Mouse (Mus musculus) heart, embryonic 16.5 days (tissue): ENCODE data around the gene Myh3. TPM values are rescaled to one million over a fixed set of nuclear protein-coding genes. Genes with fewer than 3 reads are reported as not detected.

Experiments
- ATAC-seq: fragments of 200-750 bp; cut with Nextera tagmentation; replicated peaks from 2 replicates; pipeline ENCODE4 v1.8.0; 2017; ENCODE audit warnings: moderate number of reproducible peaks; ENCODE audit not compliant: insufficient read depth, low FRiP score; ENCODE audit errors: extremely low read depth
- H3K27ac ChIP-seq: fragments of 300-500 bp; sonication (generic); 2 replicates; pipeline ENCODE4 v1.5.1; 2014; ENCODE audit warnings: mild to moderate bottlenecking, low read length, control low read depth, moderate library complexity
- H3K27me3 ChIP-seq: fragments of 300-500 bp; sonication (generic); 2 replicates; pipeline ENCODE4 v1.6.1; 2014; ENCODE audit warnings: low read length, mixed read lengths; ENCODE audit not compliant: control insufficient read depth, insufficient read depth
- H3K36me3 ChIP-seq: fragments of 300-500 bp; sonication (generic); 2 replicates; pipeline ENCODE4 v1.6.1; 2014; ENCODE audit not compliant: control insufficient read depth, insufficient read depth
- H3K4me1 ChIP-seq: fragments of 300-500 bp; sonication (generic); 2 replicates; pipeline ENCODE4 v1.6.1; 2014; ENCODE audit warnings: low read length, mixed read lengths; ENCODE audit not compliant: control insufficient read depth, insufficient read depth
- H3K4me2 ChIP-seq: fragments of 300-500 bp; sonication (generic); 2 replicates; pipeline ENCODE4 v1.6.1; 2014; ENCODE audit warnings: low read depth, mild to moderate bottlenecking, control low read depth, low read length
- H3K4me3 ChIP-seq: fragments of 300-500 bp; sonication (generic); 2 replicates; pipeline ENCODE4 v1.5.1; 2014; ENCODE audit warnings: mild to moderate bottlenecking, control low read depth, low read length
- H3K9ac ChIP-seq: fragments of 300-500 bp; sonication (generic); 2 replicates; pipeline ENCODE4 v1.6.1; 2014; ENCODE audit warnings: low read length, control low read depth
- H3K9me3 ChIP-seq: fragments of 300-500 bp; sonication (generic); replicated peaks from 2 replicates; pipeline ENCODE4 v1.6.1; 2016; ENCODE audit warnings: low read length; ENCODE audit not compliant: control insufficient read depth
- whole genome bisulfite sequencing: fragments of 180-500 bp; shearing (Covaris S2); extraction: QIAGEN DNeasy Blood & Tissue Kit; methylation state at CpG from one replicate; pipeline ENCODE4 v1.1.7; 2014; 5-methylcytosine and 5-hydroxymethylcytosine counted together
- microRNA-seq: library from miRNA; unstranded; fragments of <30 nt; microRNA quantifications from one replicate; pipeline ENCODE4, GENCODE M21; 2017
- polyA plus RNA-seq: library from polyadenylated mRNA; unstranded; fragments of >200 nt; fragmentation: Nextera tagmentation; extraction: Ambion mirVana; gene quantifications from 2 replicates; pipeline ENCODE4 v1.2.1, GENCODE M21; 2015

Gene Myh3
- polyA plus RNA-seq, 1 experiment from 2014 or later = 4.5 TPM

- Histone ChIP-seq H3K9me3 (no peaks in the 10 kb centered on the region), H3K4me3 (no peak overlapping the region), H3K9ac (no peak overlapping the region), H3K27ac (no peak overlapping the region), H3K27me3 (no peaks in the 10 kb centered on the region), H3K4me2 (no peak overlapping the region), H3K36me3 (no peaks in the 10 kb centered on the region), H3K4me1 (no peaks in the 10 kb centered on the region)
- WGBS = 83% methylated on average over 12 of the region's 12 CpGs
- ATAC-seq = no peak
Measured at GRCm38 (mm10) chr11:67147283-67147921, 69.3 kb downstream of the Myh3 start.

- H3K4me3 ChIP-seq = no peak overlapping the region
- no peak for ATAC-seq
- H3K9ac ChIP-seq = no peak overlapping the region
- no peak overlapping the region for H3K4me2 ChIP-seq
- no peak overlapping the region for H3K27ac ChIP-seq
- no peaks in the 10 kb centered on the region for H3K27me3 ChIP-seq
- no peaks in the 10 kb centered on the region for H3K36me3 ChIP-seq
- no peaks in the 10 kb centered on the region for H3K9me3 ChIP-seq
- no peaks in the 10 kb centered on the region for H3K4me1 ChIP-seq
- WGBS = 81% methylated on average over 4 of the region's 4 CpGs
Measured at GRCm38 (mm10) chr11:67148286-67149012, 70.3 kb downstream of the Myh3 start.

GRCm38 (mm10) chr11:67150237-67150636, 72.1 kb downstream of the Myh3 start:
- Histone ChIP-seq H3K36me3 (no peaks in the 10 kb centered on the region), H3K27ac (no peak overlapping the region), H3K27me3 (no peaks in the 10 kb centered on the region), H3K4me3 (no peak overlapping the region), H3K9me3 (no peaks in the 10 kb centered on the region), H3K9ac (no peak overlapping the region), H3K4me1 (no peaks in the 10 kb centered on the region), H3K4me2 (no peak overlapping the region)
- 79% methylated on average over 2 of the region's 2 CpGs for WGBS
- ATAC-seq = no peak

GRCm38 (mm10) chr11:67151159-67151558, 73.1 kb downstream of the Myh3 start:
- Histone ChIP-seq H3K4me3 (no peak overlapping the region), H3K9me3 (no peaks in the 10 kb centered on the region), H3K4me1 (no peaks in the 10 kb centered on the region), H3K4me2 (no peak overlapping the region), H3K27me3 (no peaks in the 10 kb centered on the region), H3K9ac (no peak overlapping the region), H3K27ac (no peak overlapping the region), H3K36me3 (no peaks in the 10 kb centered on the region)
- WGBS = 72% methylated on average over 3 of the region's 3 CpGs
- no peak for ATAC-seq

Small RNA genes within 50 kb of the gene (microRNA-seq; reads per million reads assigned to microRNA genes)
- gene Mir6923 = not detected

Other genes starting within 250 kb of the Myh3 start
- 7.4 and 8.1 TPM in 2 replicates for gene Pirt, start 166.3 kb upstream of the Myh3 start, polyA plus RNA-seq
- gene Tmem238l, start 121.7 kb upstream of the Myh3 start, polyA plus RNA-seq = not detected in 2 replicates
- 1.1 and 1.5 TPM in 2 replicates for gene Tmem220, start 53.1 kb upstream of the Myh3 start, polyA plus RNA-seq
- 19.9 and 22.8 TPM in 2 replicates for gene Adprm, start 25.7 kb upstream of the Myh3 start, polyA plus RNA-seq
- 18.6 and 18.8 TPM in 2 replicates for gene Sco1, start 25.6 kb upstream of the Myh3 start, polyA plus RNA-seq
- 0.03 and 0.05 TPM in 2 replicates for gene Myh2, start 92.7 kb downstream of the Myh3 start, polyA plus RNA-seq
- 0.16 and 0.29 TPM in 2 replicates for gene Myh1, start 121.8 kb downstream of the Myh3 start, polyA plus RNA-seq
- gene Myh4, start 159.7 kb downstream of the Myh3 start, polyA plus RNA-seq = not detected in 2 replicates
- gene Myh8, start 198.8 kb downstream of the Myh3 start, polyA plus RNA-seq = 2.6 and 7.6 TPM in 2 replicates
- gene Myh13, start 243.4 kb downstream of the Myh3 start, polyA plus RNA-seq = 0.22 and 0.60 TPM in 2 replicates